Mouse (Mus musculus): ENCODE measurements around the gene Tfap2c. TPM values are rescaled to one million over a fixed set of nuclear protein-coding genes. Genes with fewer than 3 reads are reported as not detected.

Tfap2c gene
- polyA plus RNA-seq, 1 experiment from 2014 or later: 2.9 TPM

- Histone ChIP-seq H3K4me2 (replicated peaks) (no peak overlapping the region), H3K9me3 (peaks cover 7% of the 10 kb centered on the region; the same call in 1 of the 2 replicates), H3K27me3 (peaks cover 80% of the 10 kb centered on the region), H3K4me1 (peaks cover 16% of the 10 kb centered on the region), H3K27ac (replicated peaks) (no peak overlapping the region), H3K9ac (replicated peaks) (no peak overlapping the region), H3K36me3 (no peaks in the 10 kb centered on the region), H3K4me3 (no peak overlapping the region)
- ATAC-seq (ENCODE audit: low FRiP score, low read depth): no peak
- WGBS: 40% methylated on average over 4 of the region's 4 CpGs
Measured at GRCm38 (mm10) chr2:172543987-172544386, 5.4 kb upstream of the Tfap2c start.

- Histone ChIP-seq H3K4me3 (no peak overlapping the region), H3K4me2 (replicated peaks) (no peak overlapping the region), H3K4me1 (peaks cover 23% of the 10 kb centered on the region), H3K9ac (replicated peaks) (no peak overlapping the region), H3K27me3 (peaks cover 87% of the 10 kb centered on the region), H3K27ac (replicated peaks) (no peak overlapping the region), H3K36me3 (no peaks in the 10 kb centered on the region), H3K9me3 (peaks cover 5% of the 10 kb centered on the region; the same call in 1 of the 2 replicates)
- WGBS: 7% methylated on average over 6 of the region's 6 CpGs
- ATAC-seq (ENCODE audit: low FRiP score, low read depth): no peak
Measured at GRCm38 (mm10) chr2:172544601-172545127, 4.7 kb upstream of the Tfap2c start.

GRCm38 (mm10) chr2:172545592-172546235 lies 3.7 kb upstream of the Tfap2c start:
- Histone ChIP-seq H3K4me1 (peaks cover 32% of the 10 kb centered on the region), H3K27me3 (peaks cover 94% of the 10 kb centered on the region), H3K4me2 (replicated peaks) (no peak overlapping the region), H3K9me3 (no peaks in the 10 kb centered on the region), H3K36me3 (no peaks in the 10 kb centered on the region), H3K9ac (replicated peaks) (no peak overlapping the region), H3K4me3 (no peak overlapping the region), H3K27ac (replicated peaks) (no peak overlapping the region)
- no peak for ATAC-seq (ENCODE audit: low FRiP score, low read depth)
- 2% methylated on average over 35 of the region's 35 CpGs for WGBS

GRCm38 (mm10) chr2:172546551-172546950 lies 2.8 kb upstream of the Tfap2c start:
- Histone ChIP-seq H3K27ac (replicated peaks) (no peak overlapping the region), H3K4me3 (no peak overlapping the region), H3K4me2 (replicated peaks) (no peak overlapping the region), H3K9ac (replicated peaks) (no peak overlapping the region), H3K27me3 (peaks cover 95% of the 10 kb centered on the region), H3K4me1 (peaks cover 41% of the 10 kb centered on the region), H3K36me3 (no peaks in the 10 kb centered on the region), H3K9me3 (no peaks in the 10 kb centered on the region)
- ATAC-seq (ENCODE audit: low FRiP score, low read depth): no peak
- 11% methylated on average over 16 of the region's 16 CpGs for WGBS

- Histone ChIP-seq H3K4me1 (peaks cover 45% of the 10 kb centered on the region), H3K9me3 (no peaks in the 10 kb centered on the region), H3K9ac (replicated peaks) (no peak overlapping the region), H3K4me3 (peak overlapping the region; percentile 16), H3K4me2 (replicated peaks) (peak overlapping the region; percentile 29), H3K27me3 (peaks cover 95% of the 10 kb centered on the region), H3K36me3 (no peaks in the 10 kb centered on the region), H3K27ac (replicated peaks) (no peak overlapping the region)
- ATAC-seq (ENCODE audit: low FRiP score, low read depth): peak; percentile 31; the same call in 1 of the 2 replicates
- WGBS: under 1% methylated on average over 21 of the region's 21 CpGs
Measured at GRCm38 (mm10) chr2:172547116-172547515, 2.3 kb upstream of the Tfap2c start.

GRCm38 (mm10) chr2:172547807-172548586 lies 1.4 kb upstream of the Tfap2c start:
- Histone ChIP-seq H3K27me3 (peaks cover 99% of the 10 kb centered on the region), H3K4me3 (peak overlapping the region; percentile 16), H3K9ac (replicated peaks) (no peak overlapping the region), H3K4me2 (replicated peaks) (peak overlapping the region; percentile 29), H3K36me3 (no peaks in the 10 kb centered on the region), H3K27ac (replicated peaks) (no peak overlapping the region), H3K4me1 (peaks cover 48% of the 10 kb centered on the region), H3K9me3 (no peaks in the 10 kb centered on the region)
- 2% methylated on average over 27 of the region's 27 CpGs for WGBS
- ATAC-seq (ENCODE audit: low FRiP score, low read depth): no peak

GRCm38 (mm10) chr2:172548672-172549255 lies 629 bp upstream of the Tfap2c start:
- H3K27me3 ChIP-seq: peaks cover 100% of the 10 kb centered on the region
- no peak overlapping the region for H3K9ac ChIP-seq (replicated peaks)
- H3K9me3 ChIP-seq: no peaks in the 10 kb centered on the region
- H3K27ac ChIP-seq (replicated peaks): no peak overlapping the region
- no peaks in the 10 kb centered on the region for H3K36me3 ChIP-seq
- H3K4me3 ChIP-seq: peak overlapping the region; percentile 36
- under 1% methylated on average over 27 of the region's 27 CpGs for WGBS
- ATAC-seq (ENCODE audit: low FRiP score, low read depth): no peak
- peaks cover 53% of the 10 kb centered on the region for H3K4me1 ChIP-seq
- peak overlapping the region; percentile 56 for H3K4me2 ChIP-seq (replicated peaks)

- Histone ChIP-seq H3K4me2 (replicated peaks) (peak overlapping the region; percentile 56), H3K9me3 (no peaks in the 10 kb centered on the region), H3K4me3 (peak overlapping the region; percentile 36), H3K27me3 (peaks cover 100% of the 10 kb centered on the region), H3K4me1 (peaks cover 53% of the 10 kb centered on the region), H3K9ac (replicated peaks) (no peak overlapping the region; the same call in 1 of the 2 replicates), H3K36me3 (no peaks in the 10 kb centered on the region), H3K27ac (replicated peaks) (no peak overlapping the region)
- ATAC-seq (ENCODE audit: low FRiP score, low read depth): peak; percentile 62
- under 1% methylated on average over 62 of the region's 62 CpGs for WGBS
Measured at GRCm38 (mm10) chr2:172550364-172551080, 1.1 kb downstream of the Tfap2c start.

- H3K9ac ChIP-seq (replicated peaks): peak overlapping the region; percentile 20; the same call in 1 of the 2 replicates
- under 1% methylated on average over 56 of the region's 57 CpGs for WGBS
- H3K36me3 ChIP-seq: no peaks in the 10 kb centered on the region
- no peak for ATAC-seq (ENCODE audit: low FRiP score, low read depth)
- peak overlapping the region; percentile 56 for H3K4me2 ChIP-seq (replicated peaks)
- H3K9me3 ChIP-seq: no peaks in the 10 kb centered on the region
- peaks cover 55% of the 10 kb centered on the region for H3K4me1 ChIP-seq
- no peak overlapping the region for H3K27ac ChIP-seq (replicated peaks)
- H3K27me3 ChIP-seq: peaks cover 100% of the 10 kb centered on the region
- peak overlapping the region; percentile 36 for H3K4me3 ChIP-seq
Measured at GRCm38 (mm10) chr2:172551081-172551720, 1.8 kb downstream of the Tfap2c start.

- Histone ChIP-seq H3K27ac (replicated peaks) (no peak overlapping the region), H3K4me3 (peak overlapping the region; percentile 36), H3K36me3 (no peaks in the 10 kb centered on the region), H3K27me3 (peaks cover 100% of the 10 kb centered on the region), H3K4me2 (replicated peaks) (peak overlapping the region; percentile 56), H3K4me1 (peaks cover 56% of the 10 kb centered on the region), H3K9ac (replicated peaks) (peak overlapping the region; percentile 20; the same call in 1 of the 2 replicates), H3K9me3 (no peaks in the 10 kb centered on the region)
- 1% methylated on average over 13 of the region's 14 CpGs for WGBS
- ATAC-seq (ENCODE audit: low FRiP score, low read depth): no peak
Measured at GRCm38 (mm10) chr2:172551872-172552271, 2.5 kb downstream of the Tfap2c start.

GRCm38 (mm10) chr2:172552666-172553065 lies 3.3 kb downstream of the Tfap2c start:
- H3K27ac ChIP-seq (replicated peaks): no peak overlapping the region
- H3K9me3 ChIP-seq: no peaks in the 10 kb centered on the region
- H3K4me1 ChIP-seq: peaks cover 54% of the 10 kb centered on the region
- no peak for ATAC-seq (ENCODE audit: low FRiP score, low read depth)
- H3K36me3 ChIP-seq: no peaks in the 10 kb centered on the region
- peaks cover 99% of the 10 kb centered on the region for H3K27me3 ChIP-seq
- no peak overlapping the region for H3K9ac ChIP-seq (replicated peaks)
- 0% methylated on average over 6 of the region's 6 CpGs for WGBS
- H3K4me2 ChIP-seq (replicated peaks): no peak overlapping the region; the same call in 1 of the 2 replicates
- no peak overlapping the region for H3K4me3 ChIP-seq
